Mouse (Mus musculus) ES-Bruce4 (cell line): ENCODE results near the gene Car9.

ENCODE experiments used
- CTCF ChIP-seq: IDR thresholded peaks from one replicate; pipeline ENCODE4 v1.8.1; 2011; ENCODE audit warnings: low read depth, low read length
- POLR2A ChIP-seq: IDR thresholded peaks from one replicate; pipeline ENCODE4 v1.8.1; 2011; ENCODE audit warnings: low read length; ENCODE audit not compliant: insufficient read depth

- TF ChIP-seq CTCF: no peak
- TF ChIP-seq POLR2A: no peak
Measured at GRCm38 (mm10) chr4:43560976-43561375, 54.2 kb downstream of the Car9 start.
